Mouse (Mus musculus) spleen, adult 12 weeks (tissue): ENCODE measurements around the gene Lrrc36.

Experiments
- DNase-seq: peaks from one replicate; pipeline ENCODE4 v3.0.0; 2022; ENCODE audit warnings: low spot score

Gene Lrrc36

GRCm38 (mm10) chr8:105433021-105433420, 19.6 kb downstream of the Lrrc36 start:
- no peak for DNase-seq

- DNase-seq: no peak
These were observed 20.1 kb downstream of the Lrrc36 start for GRCm38 (mm10) chr8:105433511-105433910.

GRCm38 (mm10) chr8:105434136-105434535, 20.8 kb downstream of the Lrrc36 start:
- DNase-seq: no peak

- DNase-seq: no peak
These were observed 22.8 kb downstream of the Lrrc36 start for GRCm38 (mm10) chr8:105436218-105436617.

GRCm38 (mm10) chr8:105437078-105437748, 23.8 kb downstream of the Lrrc36 start:
- DNase-seq: no peak

GRCm38 (mm10) chr8:105438865-105439264, 25.5 kb downstream of the Lrrc36 start:
- DNase-seq: peak; percentile 27

GRCm38 (mm10) chr8:105441433-105441832, 28.1 kb downstream of the Lrrc36 start:
- DNase-seq: peak; percentile 26

GRCm38 (mm10) chr8:105442661-105443060, 29.3 kb downstream of the Lrrc36 start:
- DNase-seq: no peak

GRCm38 (mm10) chr8:105445296-105446126, 32.1 kb downstream of the Lrrc36 start:
- no peak for DNase-seq

GRCm38 (mm10) chr8:105446127-105446552, 32.8 kb downstream of the Lrrc36 start:
- DNase-seq: no peak

GRCm38 (mm10) chr8:105448188-105448587, 34.8 kb downstream of the Lrrc36 start:
- DNase-seq: no peak

- no peak for DNase-seq
These were observed 35.2 kb downstream of the Lrrc36 start for GRCm38 (mm10) chr8:105448596-105448995.

GRCm38 (mm10) chr8:105450977-105451376, 37.6 kb downstream of the Lrrc36 start:
- no peak for DNase-seq

GRCm38 (mm10) chr8:105451903-105452603, 38.7 kb downstream of the Lrrc36 start:
- no peak for DNase-seq

- no peak for DNase-seq
These were observed 39.9 kb downstream of the Lrrc36 start for GRCm38 (mm10) chr8:105453296-105453695.

GRCm38 (mm10) chr8:105454088-105454487, 40.7 kb downstream of the Lrrc36 start:
- DNase-seq: no peak

GRCm38 (mm10) chr8:105455218-105455617, 41.8 kb downstream of the Lrrc36 start:
- no peak for DNase-seq

GRCm38 (mm10) chr8:105461085-105461803, 47.9 kb downstream of the Lrrc36 start:
- DNase-seq: no peak

- DNase-seq: no peak
These were observed 51.2 kb downstream of the Lrrc36 start for GRCm38 (mm10) chr8:105464595-105464994.

- no peak for DNase-seq
These were observed 52.9 kb downstream of the Lrrc36 start for GRCm38 (mm10) chr8:105466246-105466645.

- no peak for DNase-seq
These were observed 53.4 kb downstream of the Lrrc36 start for GRCm38 (mm10) chr8:105466700-105467291.
